Mouse (Mus musculus) cortical plate, adult 2 months (tissue): ENCODE data around the gene Dusp22.

Experiments
- CTCF ChIP-seq: fragments of 200-500 bp; IDR thresholded peaks from 2 replicates; pipeline ENCODE4 v1.5.1; 2011; ENCODE audit warnings: mild to moderate bottlenecking, control low read depth, low read length; ENCODE audit not compliant: insufficient read depth; ENCODE audit errors: extremely low read depth
- POLR2A ChIP-seq: fragments of 200-500 bp; IDR thresholded peaks from 2 replicates; pipeline ENCODE4 v1.6.1; 2011; ENCODE audit warnings: mild to moderate bottlenecking, low read length, control low read depth; ENCODE audit not compliant: insufficient read depth; ENCODE audit errors: extremely low read depth

DNA sequence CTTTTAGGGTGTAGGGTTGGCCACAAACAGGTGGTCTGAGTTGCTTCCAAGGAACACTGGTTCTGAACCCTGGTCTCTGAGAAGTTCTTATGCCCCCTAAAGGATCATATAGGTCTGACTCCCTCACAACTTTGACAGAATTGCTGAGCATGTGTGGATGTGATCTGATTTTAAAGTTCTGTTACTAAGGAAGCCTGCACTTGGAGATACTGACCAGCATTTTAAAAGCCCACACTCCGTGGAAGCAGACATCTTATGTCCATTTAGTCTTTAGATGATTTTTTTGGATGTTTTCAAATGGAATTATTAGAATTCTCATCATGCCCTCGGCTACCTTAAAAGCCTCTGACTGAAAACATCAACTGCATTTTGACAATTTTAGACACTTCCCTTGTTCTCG is 95.8 kb downstream of the Dusp22 start:
- TF ChIP-seq POLR2A (no peak), CTCF (no peak)
